Mouse (Mus musculus) gastrocnemius, postnatal 25 days (tissue): ENCODE data around the gene Syne4. TPM values are rescaled to one million over a fixed set of nuclear protein-coding genes. Genes with fewer than 3 reads are reported as not detected.

Experiments used
- total RNA-seq, 2 experiments: library from RNA; stranded (reverse); gene quantifications; 1 replicate in 1 of 2; 2 replicates in 1 of 2; pipeline ENCODE4 v1.2.3; 2021

The Syne4 gene
- total RNA-seq, 2 experiments from 2014 or later: 1.2 to 1.4 TPM

Other genes starting within 250 kb of the Syne4 start
- 1 to 10 TPM; 1.5 to 1.7 TPM for gene Zfp82, start 241.9 kb upstream of the Syne4 start, total RNA-seq
- not detected for gene Gm26920, start 224.4 kb upstream of the Syne4 start, total RNA-seq
- 1 to 10 TPM; 1.6 to 2.3 TPM for gene Zfp566, start 224.3 kb upstream of the Syne4 start, total RNA-seq
- 10 to 100 TPM; 24.1 to 24.4 TPM for gene Zfp260, start 220.0 kb upstream of the Syne4 start, total RNA-seq
- 1 to 10 TPM; 1.0 to 1.1 TPM for gene Zfp382, start 192.9 kb upstream of the Syne4 start, total RNA-seq
- 10 to 100 TPM; 21.4 to 28.0 TPM for gene Zfp146, start 145.1 kb upstream of the Syne4 start, total RNA-seq
- gene Cox7a1, start 130.7 kb upstream of the Syne4 start, total RNA-seq: 1,000 to 10,000 TPM; 1,093 to 1,260 TPM
- 100 to 1,000 TPM; 201 to 255 TPM for gene Capns1, start 116.0 kb upstream of the Syne4 start, total RNA-seq
- 10 to 100 TPM; 50.8 to 58.9 TPM for gene Polr2i, start 82.9 kb upstream of the Syne4 start, total RNA-seq
- 10 to 100 TPM; 25.0 to 25.9 TPM for gene Tbcb, start 82.5 kb upstream of the Syne4 start, total RNA-seq
- not detected for gene Ovol3, start 79.1 kb upstream of the Syne4 start, total RNA-seq
- under 1 TPM in 1 of 2 experiments, not detected in 1; 0.20 TPM for gene Thap8, start 34.7 kb upstream of the Syne4 start, total RNA-seq
- 1 to 10 TPM; 1.8 to 3.8 TPM for gene Wdr62, start 34.4 kb upstream of the Syne4 start, total RNA-seq
- 10 to 100 TPM in 1 of 2 experiments, 1 to 10 TPM in 1; 4.2 to 10.6 TPM for gene Clip3, start 23.1 kb upstream of the Syne4 start, total RNA-seq
- gene Alkbh6, start 6.1 kb upstream of the Syne4 start, total RNA-seq: 10 to 100 TPM; 18.6 to 18.8 TPM
- gene E130208F15Rik, start 6.9 kb downstream of the Syne4 start, total RNA-seq: under 1 TPM; 0.31 to 0.46 TPM
- gene Sdhaf1, start 9.1 kb downstream of the Syne4 start, total RNA-seq: 1 to 10 TPM; 6.5 to 7.3 TPM
- gene Lrfn3, start 48.0 kb downstream of the Syne4 start, total RNA-seq: 1 to 10 TPM; 2.5 to 2.6 TPM
- 1 to 10 TPM; 5.8 to 6.5 TPM for gene Tyrobp, start 99.0 kb downstream of the Syne4 start, total RNA-seq
- not detected for gene Hcst, start 105.0 kb downstream of the Syne4 start, total RNA-seq
- under 1 TPM in 1 of 2 experiments, not detected in 1; 0.27 TPM for gene Nfkbid, start 106.9 kb downstream of the Syne4 start, total RNA-seq
- under 1 TPM; 0.72 to 0.95 TPM for gene Aplp1, start 130.7 kb downstream of the Syne4 start, total RNA-seq
- gene Kirrel2, start 142.9 kb downstream of the Syne4 start, total RNA-seq: not detected
- gene Nphs1, start 143.5 kb downstream of the Syne4 start, total RNA-seq: not detected
- gene Prodh2, start 178.8 kb downstream of the Syne4 start, total RNA-seq: not detected
- gene Arhgap33, start 220.3 kb downstream of the Syne4 start, total RNA-seq: 1 to 10 TPM in 1 of 2 experiments, under 1 TPM in 1; 0.74 to 1.1 TPM
- 1,000 to 10,000 TPM; 1,175 to 3,096 TPM for gene Hspb6, start 237.4 kb downstream of the Syne4 start, total RNA-seq
- gene Proser3, start 237.5 kb downstream of the Syne4 start, total RNA-seq: 1 to 10 TPM; 3.0 to 6.4 TPM
- gene Lin37, start 245.0 kb downstream of the Syne4 start, total RNA-seq: 10 to 100 TPM in 1 of 2 experiments, 1 to 10 TPM in 1; 8.4 to 10.3 TPM
- gene U2af1l4, start 248.5 kb downstream of the Syne4 start, total RNA-seq: 10 to 100 TPM; 54.1 to 55.6 TPM
- gene Gm49396, start 248.5 kb downstream of the Syne4 start, total RNA-seq: 1 to 10 TPM; 1.6 to 2.2 TPM
- 10 to 100 TPM; 91.2 to 92.1 TPM for gene Psenen, start 248.8 kb downstream of the Syne4 start, total RNA-seq